Mouse (Mus musculus) C2C12 (cell line): ENCODE data around the gene Rita1.

Experiments
- CTCF ChIP-seq: IDR thresholded peaks from one replicate; pipeline ENCODE4 v1.5.1; 2011; ENCODE audit not compliant: control insufficient read depth, insufficient read depth, insufficient read length
- MYOD1 ChIP-seq: IDR thresholded peaks from one replicate; pipeline ENCODE4 v1.6.1; 2011; ENCODE audit warnings: low read depth; ENCODE audit not compliant: control insufficient read depth, insufficient read length

DNA sequence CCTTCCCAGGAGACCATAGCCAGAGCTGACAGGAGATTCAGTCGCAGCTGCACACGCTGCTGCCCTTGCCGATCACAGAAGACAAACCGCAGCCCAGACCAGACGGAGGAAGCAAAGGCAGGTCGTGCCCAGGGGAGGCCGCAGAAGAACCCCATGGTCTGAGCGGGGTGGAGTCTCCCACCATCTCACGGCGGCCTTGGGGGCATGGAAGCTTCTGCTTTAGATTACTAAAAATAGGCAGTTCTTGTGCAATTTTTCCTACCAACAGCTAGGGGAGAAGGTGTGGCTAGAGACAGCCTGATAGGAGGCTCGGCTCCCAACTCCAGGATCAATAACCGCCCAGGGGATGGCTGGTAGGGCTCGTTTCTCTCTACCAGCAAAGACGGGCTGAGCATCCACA, 53.6 kb downstream of the Rita1 start:
- TF ChIP-seq CTCF (no peak), MYOD1 (no peak)
